Mouse (Mus musculus) MEL (cell line): Measurements from ENCODE around the gene Cdkn3.

Source experiments
- EP300 ChIP-seq, 2 experiments: IDR thresholded peaks; 2 replicates each; pipeline ENCODE4 v1.6.1; 2011; ENCODE audit warnings: improper control_type of control experiment in 2 of 2, low read length in 2 of 2, low read depth in 1 of 2, mild to moderate bottlenecking in 1 of 2
- KAT2A ChIP-seq: conservative IDR thresholded peaks from 2 replicates; pipeline ENCODE4 v1.6.1; 2012; ENCODE audit warnings: low read depth, low read length, improper control_type of control experiment, inconsistent platforms
- POLR2A ChIP-seq, 2 experiments: IDR thresholded peaks; 2 replicates each; pipeline ENCODE4 v1.6.1; 2011 to 2012; ENCODE audit warnings: low read length in 2 of 2, mild to moderate bottlenecking in 2 of 2, control low read depth in 1 of 2, improper control_type of control experiment in 1 of 2, low read depth in 1 of 2, moderate library complexity in 1 of 2; ENCODE audit not compliant: control insufficient read depth in 1 of 2, insufficient read depth in 1 of 2, poor library complexity in 1 of 2
- UBTF ChIP-seq: IDR thresholded peaks from 2 replicates; pipeline ENCODE4 v1.6.1; 2012; ENCODE audit warnings: low read depth, mild to moderate bottlenecking, inconsistent platforms, low read length, improper control_type of control experiment, moderate library complexity, borderline replicate concordance; ENCODE audit not compliant: insufficient read depth

- TF ChIP-seq UBTF (no peak), POLR2A (IDR thresholded peaks at IDR 0.05; ENCODE audit: control insufficient read depth in 1 of 2, insufficient read depth in 1 of 2, low read depth in 1 of 2, low read length in 2 of 2, poor library complexity in 1 of 2) (no peak), KAT2A (no peak), EP300 (IDR thresholded peaks at IDR 0.05; ENCODE audit: low read depth in 1 of 2, low read length in 2 of 2) (no peak)
These were observed 17.7 kb upstream of the Cdkn3 start for GRCm38 (mm10) chr14:46742674-46743073.
